Mouse (Mus musculus): ENCODE results near the gene Agap1. TPM values are rescaled to one million over a fixed set of nuclear protein-coding genes. Genes with fewer than 3 reads are reported as not detected.

Gene Agap1
- polyA plus RNA-seq, 1 experiment from 2014 or later = 11.5 TPM

DNA sequence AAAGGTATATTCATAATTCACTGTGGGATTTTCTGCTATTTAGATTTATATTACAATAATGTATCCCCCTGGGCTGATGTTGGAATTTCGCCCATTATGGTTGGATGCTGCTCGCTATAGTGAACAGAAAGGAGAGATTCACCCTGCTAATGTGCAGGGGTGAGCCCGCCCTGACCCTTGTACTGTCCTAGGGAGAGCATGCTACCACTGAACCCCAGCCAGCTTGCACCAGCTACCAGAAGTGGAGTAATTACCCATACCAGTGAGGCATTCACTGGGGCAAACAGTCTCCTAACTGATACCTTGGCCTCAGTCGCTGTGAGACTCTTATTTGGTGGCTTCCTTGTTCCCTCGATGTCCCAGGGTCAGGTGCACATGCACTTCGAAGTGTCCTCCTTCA, 281.4 kb downstream of the Agap1 start:
- Histone ChIP-seq H3K4me2 (no peak overlapping the region), H3K4me1 (peaks cover 4% of the 10 kb centered on the region; the same call in 1 of the 2 replicates), H3K36me3 (no peaks in the 10 kb centered on the region), H3K9me3 (no peaks in the 10 kb centered on the region), H3K4me3 (no peak overlapping the region), H3K27me3 (no peaks in the 10 kb centered on the region), H3K27ac (no peak overlapping the region), H3K9ac (no peak overlapping the region)
- 85% methylated on average over 6 of the region's 6 CpGs for WGBS
- ATAC-seq (ENCODE audit: borderline replicate concordance, extremely low read depth, low FRiP score, low TSS enrichment) = no peak

DNA sequence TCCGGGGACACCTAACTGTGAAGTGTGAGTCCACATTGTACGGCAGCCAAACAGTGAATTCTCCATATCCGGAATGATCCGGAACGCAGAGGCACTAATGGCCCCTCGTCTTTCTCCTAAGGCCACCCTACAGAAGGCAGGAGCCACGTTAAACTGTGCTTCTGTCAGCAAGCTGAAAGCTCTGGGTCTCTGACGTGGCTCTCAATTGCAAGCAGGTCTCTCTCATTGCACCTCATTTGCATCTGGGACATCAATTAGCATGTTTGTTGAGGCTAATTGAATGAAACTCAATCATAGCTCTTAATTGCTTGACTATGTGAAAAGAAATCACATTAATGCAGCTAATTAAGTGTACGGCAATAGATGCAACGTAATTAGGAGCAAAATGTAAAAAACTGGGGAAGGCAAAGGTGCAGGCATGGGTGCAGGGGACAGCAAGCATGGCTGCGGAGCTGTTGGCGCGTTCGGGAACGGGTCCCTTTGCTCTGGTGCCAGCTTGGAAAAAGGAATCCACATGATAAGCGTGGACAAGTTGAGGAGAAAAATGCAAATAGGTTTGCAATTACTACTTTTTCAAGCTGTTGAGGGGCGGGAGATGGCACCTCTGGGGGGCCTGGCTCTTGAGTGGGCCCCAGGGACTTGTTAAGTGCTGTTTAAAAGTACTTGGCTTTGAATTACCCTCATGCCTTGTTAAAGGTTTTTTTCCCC, 284.6 kb downstream of the Agap1 start:
- Histone ChIP-seq H3K36me3 (no peaks in the 10 kb centered on the region), H3K9ac (no peak overlapping the region), H3K4me1 (peaks cover 4% of the 10 kb centered on the region; the same call in 1 of the 2 replicates), H3K4me3 (no peak overlapping the region), H3K4me2 (no peak overlapping the region), H3K27me3 (no peaks in the 10 kb centered on the region), H3K27ac (no peak overlapping the region), H3K9me3 (no peaks in the 10 kb centered on the region)
- 48% methylated on average over 17 of the region's 17 CpGs for WGBS
- no peak for ATAC-seq (ENCODE audit: borderline replicate concordance, extremely low read depth, low FRiP score, low TSS enrichment)

DNA sequence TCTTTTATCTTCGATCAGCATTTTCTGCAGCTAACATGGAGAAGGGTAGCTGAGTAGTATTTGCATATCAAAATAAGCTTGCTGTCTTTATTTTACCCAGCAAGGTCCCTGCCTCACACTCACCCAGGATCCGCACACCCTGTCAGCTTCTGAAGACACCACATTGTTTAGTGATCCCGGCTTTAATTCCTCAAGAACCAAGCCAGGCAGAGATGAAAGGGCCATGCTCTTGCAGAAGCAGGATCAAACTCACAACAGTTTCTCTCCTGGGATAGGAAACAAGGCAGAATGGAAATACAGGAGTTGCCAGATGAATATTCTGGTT, 285.1 kb downstream of the Agap1 start:
- no peaks in the 10 kb centered on the region for H3K9me3 ChIP-seq
- H3K27ac ChIP-seq = no peak overlapping the region
- H3K9ac ChIP-seq = no peak overlapping the region
- H3K4me1 ChIP-seq = peaks cover 4% of the 10 kb centered on the region; the same call in 1 of the 2 replicates
- no peak for ATAC-seq (ENCODE audit: borderline replicate concordance, extremely low read depth, low FRiP score, low TSS enrichment)
- H3K27me3 ChIP-seq = no peaks in the 10 kb centered on the region
- H3K4me2 ChIP-seq = no peak overlapping the region
- no peaks in the 10 kb centered on the region for H3K36me3 ChIP-seq
- no peak overlapping the region for H3K4me3 ChIP-seq
- WGBS = 33% methylated on average over 3 of the region's 3 CpGs

- ATAC-seq (ENCODE audit: borderline replicate concordance, extremely low read depth, low FRiP score, low TSS enrichment) = no peak
- H3K36me3 ChIP-seq = no peaks in the 10 kb centered on the region
- peaks cover 4% of the 10 kb centered on the region; the same call in 1 of the 2 replicates for H3K4me1 ChIP-seq
- H3K4me2 ChIP-seq = no peak overlapping the region
- H3K27me3 ChIP-seq = no peaks in the 10 kb centered on the region
- no peak overlapping the region for H3K27ac ChIP-seq
- no peak overlapping the region for H3K4me3 ChIP-seq
- H3K9me3 ChIP-seq = no peaks in the 10 kb centered on the region
- no peak overlapping the region for H3K9ac ChIP-seq
- 64% methylated on average over 3 of the region's 3 CpGs for WGBS
Measured at GRCm38 (mm10) chr1:89742359-89742758, 287.8 kb downstream of the Agap1 start.

DNA sequence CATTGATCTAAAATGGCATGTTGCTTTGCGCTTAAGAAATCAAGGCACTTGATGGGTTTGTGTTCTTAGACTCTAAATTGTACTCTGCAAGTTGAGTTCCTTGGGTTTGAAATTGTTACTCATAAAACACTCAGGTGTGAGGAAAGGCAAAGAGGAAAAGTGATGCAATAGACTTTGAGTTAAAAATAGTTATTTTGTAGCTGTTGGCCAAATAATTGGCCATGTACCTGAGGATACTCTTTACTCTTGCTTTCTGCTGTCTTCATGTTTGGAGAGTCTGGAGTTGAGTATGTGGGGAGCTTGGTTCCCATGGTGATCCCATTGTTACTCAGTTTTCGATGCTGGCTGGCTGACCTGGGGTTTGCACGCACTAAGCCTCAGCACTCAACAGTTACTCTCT, 291.6 kb downstream of the Agap1 start:
- H3K4me2 ChIP-seq = no peak overlapping the region
- H3K27me3 ChIP-seq = no peaks in the 10 kb centered on the region
- no peaks in the 10 kb centered on the region for H3K36me3 ChIP-seq
- ATAC-seq (ENCODE audit: borderline replicate concordance, extremely low read depth, low FRiP score, low TSS enrichment) = no peak
- H3K9me3 ChIP-seq = no peaks in the 10 kb centered on the region
- H3K4me3 ChIP-seq = no peak overlapping the region
- H3K27ac ChIP-seq = no peak overlapping the region
- H3K4me1 ChIP-seq = peaks cover 12% of the 10 kb centered on the region
- no peak overlapping the region for H3K9ac ChIP-seq
- WGBS = 76% methylated on average over 3 of the region's 3 CpGs

- no peaks in the 10 kb centered on the region for H3K36me3 ChIP-seq
- no peak overlapping the region for H3K4me3 ChIP-seq
- no peaks in the 10 kb centered on the region for H3K9me3 ChIP-seq
- no peak overlapping the region for H3K27ac ChIP-seq
- no peak overlapping the region for H3K4me2 ChIP-seq
- H3K9ac ChIP-seq = no peak overlapping the region
- H3K4me1 ChIP-seq = peaks cover 15% of the 10 kb centered on the region
- no peak for ATAC-seq (ENCODE audit: borderline replicate concordance, extremely low read depth, low FRiP score, low TSS enrichment)
- no peaks in the 10 kb centered on the region for H3K27me3 ChIP-seq
Measured at GRCm38 (mm10) chr1:89749666-89750065, 295.1 kb downstream of the Agap1 start.

DNA sequence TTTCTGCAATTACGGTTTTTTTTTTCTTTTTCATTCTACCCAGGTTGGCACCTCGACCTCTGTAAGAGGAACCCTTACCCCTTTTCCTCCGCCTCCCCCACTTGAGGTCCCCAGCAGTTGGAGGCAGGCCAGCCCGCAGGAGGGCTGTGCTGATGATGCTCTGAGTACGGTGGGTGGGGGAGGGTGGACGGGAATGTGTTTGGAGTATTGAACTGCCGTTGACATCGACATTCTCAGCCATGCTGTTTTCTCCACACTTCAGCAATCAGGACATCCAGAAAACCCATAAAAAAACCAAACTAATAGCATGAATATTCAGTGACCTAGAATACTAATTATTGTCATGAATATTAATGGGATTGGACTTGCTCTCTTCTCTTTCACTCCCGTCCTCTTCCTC, 295.9 kb downstream of the Agap1 start:
- Histone ChIP-seq H3K27ac (no peak overlapping the region), H3K4me1 (peaks cover 15% of the 10 kb centered on the region), H3K27me3 (no peaks in the 10 kb centered on the region), H3K4me3 (no peak overlapping the region), H3K4me2 (peak overlapping the region; percentile 33), H3K9me3 (no peaks in the 10 kb centered on the region), H3K9ac (no peak overlapping the region), H3K36me3 (no peaks in the 10 kb centered on the region)
- no peak for ATAC-seq (ENCODE audit: borderline replicate concordance, extremely low read depth, low FRiP score, low TSS enrichment)
- 9% methylated on average over 9 of the region's 9 CpGs for WGBS

- peaks cover 15% of the 10 kb centered on the region for H3K4me1 ChIP-seq
- H3K4me2 ChIP-seq = peak overlapping the region; percentile 33
- no peaks in the 10 kb centered on the region for H3K36me3 ChIP-seq
- H3K4me3 ChIP-seq = no peak overlapping the region
- ATAC-seq (ENCODE audit: borderline replicate concordance, extremely low read depth, low FRiP score, low TSS enrichment) = no peak
- no peaks in the 10 kb centered on the region for H3K27me3 ChIP-seq
- H3K27ac ChIP-seq = no peak overlapping the region
- no peaks in the 10 kb centered on the region for H3K9me3 ChIP-seq
- no peak overlapping the region for H3K9ac ChIP-seq
- 22% methylated on average over 21 of the region's 21 CpGs for WGBS
Measured at GRCm38 (mm10) chr1:89750921-89751320, 296.3 kb downstream of the Agap1 start.

- H3K4me2 ChIP-seq = peak overlapping the region; percentile 33; the same call in 1 of the 2 replicates
- H3K27me3 ChIP-seq = no peaks in the 10 kb centered on the region
- no peak overlapping the region for H3K4me3 ChIP-seq
- H3K36me3 ChIP-seq = no peaks in the 10 kb centered on the region
- H3K9me3 ChIP-seq = no peaks in the 10 kb centered on the region
- no peak overlapping the region for H3K27ac ChIP-seq
- H3K4me1 ChIP-seq = peaks cover 15% of the 10 kb centered on the region
- ATAC-seq (ENCODE audit: borderline replicate concordance, extremely low read depth, low FRiP score, low TSS enrichment) = no peak
- no peak overlapping the region for H3K9ac ChIP-seq
- WGBS = 54% methylated on average over 11 of the region's 11 CpGs
Measured at GRCm38 (mm10) chr1:89751344-89751743, 296.7 kb downstream of the Agap1 start.

- Histone ChIP-seq H3K9ac (no peak overlapping the region), H3K27me3 (no peaks in the 10 kb centered on the region), H3K4me3 (no peak overlapping the region), H3K4me2 (no peak overlapping the region), H3K4me1 (peaks cover 15% of the 10 kb centered on the region), H3K9me3 (no peaks in the 10 kb centered on the region), H3K36me3 (no peaks in the 10 kb centered on the region), H3K27ac (no peak overlapping the region)
- 98% methylated on average over 3 of the region's 3 CpGs for WGBS
- ATAC-seq (ENCODE audit: borderline replicate concordance, extremely low read depth, low FRiP score, low TSS enrichment) = no peak
Measured at GRCm38 (mm10) chr1:89752659-89753058, 298.1 kb downstream of the Agap1 start.

DNA sequence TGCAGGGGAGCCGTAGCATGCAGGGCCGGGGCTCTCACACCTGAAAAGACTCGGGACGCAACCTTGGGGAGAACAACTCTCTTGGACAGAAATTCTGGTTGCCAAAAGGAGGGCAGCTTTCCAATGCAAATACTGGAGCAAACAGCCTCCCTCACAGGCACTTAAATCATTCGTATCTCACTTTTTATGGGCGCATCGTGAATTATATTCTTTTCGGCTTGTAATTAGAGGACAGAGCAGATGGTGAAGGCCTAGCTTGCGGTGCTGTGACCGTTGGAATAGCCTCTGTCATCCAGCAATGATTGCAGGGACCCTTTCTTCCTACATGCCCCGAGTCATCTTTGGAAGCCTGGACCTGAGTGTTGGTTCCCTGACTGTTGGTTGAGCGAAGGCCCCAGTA, 300.8 kb downstream of the Agap1 start:
- Histone ChIP-seq H3K9ac (no peak overlapping the region), H3K27me3 (no peaks in the 10 kb centered on the region), H3K36me3 (no peaks in the 10 kb centered on the region), H3K9me3 (no peaks in the 10 kb centered on the region), H3K27ac (no peak overlapping the region), H3K4me3 (no peak overlapping the region), H3K4me2 (no peak overlapping the region), H3K4me1 (peaks cover 11% of the 10 kb centered on the region)
- no peak for ATAC-seq (ENCODE audit: borderline replicate concordance, extremely low read depth, low FRiP score, low TSS enrichment)
- 62% methylated on average over 12 of the region's 12 CpGs for WGBS

- 61% methylated on average over 8 of the region's 8 CpGs for WGBS
- Histone ChIP-seq H3K9me3 (no peaks in the 10 kb centered on the region), H3K4me1 (0 out of 2 replicates have a peak, but pooled peaks cover under 1% of the 10 kb centered on the region), H3K36me3 (no peaks in the 10 kb centered on the region), H3K27me3 (no peaks in the 10 kb centered on the region), H3K9ac (no peak overlapping the region), H3K4me3 (no peak overlapping the region), H3K4me2 (no peak overlapping the region), H3K27ac (no peak overlapping the region)
- no peak for ATAC-seq (ENCODE audit: borderline replicate concordance, extremely low read depth, low FRiP score, low TSS enrichment)
Measured at GRCm38 (mm10) chr1:89756387-89756786, 301.8 kb downstream of the Agap1 start.

DNA sequence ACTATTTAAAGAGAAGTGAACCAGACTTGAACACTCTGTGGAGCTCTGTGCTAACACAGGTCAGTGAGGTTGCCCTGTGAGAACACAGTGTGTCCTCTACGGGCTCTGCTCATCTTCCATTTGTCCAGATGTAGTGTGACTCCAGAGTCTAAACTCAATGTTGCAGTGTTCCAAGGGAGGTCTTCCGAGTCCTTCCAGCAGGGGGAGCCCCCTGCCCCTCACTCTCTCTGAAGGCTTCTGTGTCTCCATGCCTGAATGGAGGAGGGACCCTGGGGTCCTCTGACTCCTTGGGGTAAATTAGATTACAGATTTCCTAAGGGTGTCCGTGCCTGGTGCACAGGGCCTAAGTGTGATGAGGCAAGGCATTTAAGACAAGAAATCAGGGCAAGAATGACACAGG, 302.9 kb downstream of the Agap1 start:
- Histone ChIP-seq H3K27ac (no peak overlapping the region), H3K27me3 (no peaks in the 10 kb centered on the region), H3K9ac (no peak overlapping the region), H3K4me3 (no peak overlapping the region), H3K4me2 (no peak overlapping the region), H3K9me3 (no peaks in the 10 kb centered on the region), H3K36me3 (no peaks in the 10 kb centered on the region), H3K4me1 (no peaks in the 10 kb centered on the region)
- ATAC-seq (ENCODE audit: borderline replicate concordance, extremely low read depth, low FRiP score, low TSS enrichment) = no peak
- 61% methylated on average over 3 of the region's 3 CpGs for WGBS

All from lung, embryonic 15.5 days (tissue).